Mouse (Mus musculus): ENCODE data around the gene Gli1.

Gli1 gene

DNA sequence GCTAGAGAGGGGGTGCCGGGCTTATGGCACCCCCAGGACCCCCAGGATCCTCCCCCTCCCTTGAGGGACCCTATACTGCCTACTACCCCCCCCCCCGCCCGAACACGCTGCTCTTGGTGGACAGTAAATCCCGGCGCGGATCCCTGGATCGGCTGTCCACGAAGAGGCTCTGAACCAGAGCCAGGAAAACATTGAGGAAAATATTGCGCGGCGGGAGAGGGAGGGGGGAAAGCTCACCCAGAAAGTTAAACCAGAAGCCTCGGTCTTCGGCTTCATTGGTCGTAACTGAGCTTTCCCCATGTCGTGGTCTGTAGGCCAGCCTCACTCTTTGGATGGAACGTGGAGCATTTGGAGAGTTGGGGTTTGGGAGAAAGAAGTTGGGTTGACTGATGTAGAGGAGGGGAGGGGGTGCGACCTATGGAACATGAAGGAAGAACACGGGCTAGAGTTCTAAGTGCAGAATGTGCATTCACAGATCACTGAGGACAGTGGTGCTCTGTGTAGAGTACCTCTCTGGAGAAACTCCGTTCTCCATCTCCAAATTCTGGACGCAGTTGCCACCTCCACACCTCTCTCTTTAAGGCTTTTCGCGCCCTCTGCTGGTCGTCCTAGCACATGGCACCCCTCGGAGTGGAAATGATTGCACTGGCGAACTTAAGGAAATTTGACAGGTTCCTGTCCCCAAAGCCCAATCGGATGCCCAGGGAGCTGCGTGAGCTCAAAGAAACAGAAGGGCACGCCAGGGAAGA is at the start of gene Gli1:
Gli1 (minus strand) TSS at position 84 of the 749 bp plus-strand sequence.
- in situ Hi-C loops (cut with MboI, MseI): no loop called here

DNA sequence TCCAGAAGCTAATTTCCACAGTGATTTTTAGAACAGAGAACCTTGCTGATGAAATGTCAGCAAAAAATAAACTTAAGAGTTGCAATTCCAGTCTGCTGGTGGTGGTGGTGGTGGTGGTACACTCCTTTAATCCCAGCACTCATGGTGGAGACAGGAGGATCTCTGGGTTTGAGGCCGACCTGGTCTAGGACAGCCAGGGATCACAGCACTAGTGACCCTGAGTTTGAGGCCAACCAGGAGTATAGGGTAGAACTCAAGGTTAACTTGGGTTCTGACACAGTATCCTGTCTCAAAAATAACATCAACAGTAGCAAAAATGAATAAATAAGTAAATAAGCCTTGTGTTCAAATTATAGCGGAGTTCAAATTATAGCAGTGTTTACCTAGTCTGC is 40.0 kb upstream of the Gli1 start:
- in situ Hi-C loops (cut with MboI, MseI): no loop called here

DNA sequence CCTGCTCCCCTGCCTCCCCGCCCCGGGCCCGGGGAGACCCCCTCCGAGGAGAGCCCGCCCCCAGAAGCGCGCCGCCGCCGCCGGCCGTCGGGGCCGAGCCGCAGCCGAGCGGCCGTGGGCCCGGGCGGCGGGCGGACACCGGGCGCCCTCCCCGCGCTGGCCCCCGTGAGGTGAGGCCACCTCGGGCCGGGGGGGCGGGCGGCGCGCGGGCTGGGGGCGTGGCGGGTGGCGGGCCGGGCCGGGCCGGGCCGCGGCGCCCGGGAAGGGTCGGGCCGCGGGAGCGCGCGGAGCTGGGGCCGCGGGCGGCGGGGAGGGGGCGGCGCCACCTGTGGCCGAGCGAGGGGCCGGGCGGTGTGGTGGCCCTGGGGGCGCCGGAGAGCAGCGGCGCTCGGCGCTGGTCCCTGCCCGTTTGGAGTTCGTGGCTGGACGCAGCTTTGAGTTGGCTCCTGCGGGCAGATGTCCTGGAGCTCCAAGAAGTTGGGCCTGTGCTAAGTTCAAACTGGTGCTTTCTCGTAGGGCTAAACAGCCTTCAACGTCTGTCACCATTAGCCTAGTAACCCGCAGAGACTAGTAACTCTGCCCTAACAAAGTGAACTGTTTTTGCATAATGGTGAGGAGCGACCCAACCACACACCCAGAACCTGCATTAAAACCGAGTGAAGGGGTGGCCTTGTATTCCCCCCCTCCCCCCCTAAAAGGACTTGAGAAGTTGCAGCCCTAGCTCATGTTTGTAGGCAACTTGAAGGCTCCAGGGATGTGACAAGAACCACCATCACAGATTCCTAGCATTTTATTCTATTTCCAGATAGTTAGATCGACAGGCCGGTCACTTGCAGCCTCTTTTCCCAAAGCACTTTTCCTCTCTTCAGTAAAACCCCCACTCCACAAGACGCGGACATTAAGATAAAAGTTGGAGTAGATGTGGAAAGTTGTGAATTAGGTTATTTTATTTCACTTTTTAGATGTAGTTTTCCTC is 39.3 kb upstream of the Gli1 start:
- in situ Hi-C loops (cut with MboI, MseI): no loop called here

DNA sequence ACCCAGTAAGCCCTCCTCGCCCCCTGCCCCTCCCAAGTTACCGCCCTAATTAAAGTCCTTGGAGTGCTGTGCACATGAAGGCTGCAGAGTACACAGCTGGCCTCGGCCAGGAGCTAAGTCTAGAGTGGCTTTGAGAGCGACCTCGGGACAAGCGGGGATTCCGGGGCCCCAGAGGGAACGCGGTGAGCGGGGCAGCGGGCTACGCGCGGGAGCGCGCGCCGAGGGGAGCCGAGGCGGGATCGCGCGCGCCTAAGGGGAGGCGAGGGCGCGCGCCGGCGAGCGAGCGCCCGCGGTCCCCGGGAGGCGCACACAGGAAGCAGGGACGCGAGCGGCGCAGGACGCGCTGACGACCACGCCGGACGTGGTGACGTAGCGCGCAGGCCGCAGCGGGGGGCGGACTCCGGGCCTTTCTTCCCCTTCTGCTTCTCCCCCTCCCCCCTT is 38.5 kb upstream of the Gli1 start, which contains the start of gene R3hdm2:
R3hdm2 (plus strand) TSS at position 77 of the 441 bp plus-strand sequence.
- in situ Hi-C loops (cut with MboI, MseI): no loop called here

DNA sequence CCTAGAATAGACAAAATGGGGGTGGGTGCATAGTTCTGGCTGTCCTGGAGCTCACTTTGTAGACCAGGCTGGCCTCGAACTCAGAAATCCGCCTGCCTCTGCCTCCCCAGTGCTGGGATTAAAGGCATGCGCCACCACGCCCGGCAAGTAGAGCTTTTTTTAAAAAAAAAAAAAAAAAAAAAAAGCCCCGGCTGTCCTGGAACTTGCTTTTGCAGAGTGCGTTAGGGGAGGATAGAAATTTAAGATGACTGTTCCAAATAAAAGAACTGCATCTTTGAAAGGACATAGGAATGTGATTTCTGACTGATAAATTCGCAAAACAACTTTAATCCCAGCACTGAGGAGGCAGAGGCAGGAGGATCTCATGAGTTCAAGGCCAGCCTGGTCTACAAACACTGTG is 37.9 kb upstream of the Gli1 start:
- in situ Hi-C loops (cut with MboI, MseI): no loop called here

DNA sequence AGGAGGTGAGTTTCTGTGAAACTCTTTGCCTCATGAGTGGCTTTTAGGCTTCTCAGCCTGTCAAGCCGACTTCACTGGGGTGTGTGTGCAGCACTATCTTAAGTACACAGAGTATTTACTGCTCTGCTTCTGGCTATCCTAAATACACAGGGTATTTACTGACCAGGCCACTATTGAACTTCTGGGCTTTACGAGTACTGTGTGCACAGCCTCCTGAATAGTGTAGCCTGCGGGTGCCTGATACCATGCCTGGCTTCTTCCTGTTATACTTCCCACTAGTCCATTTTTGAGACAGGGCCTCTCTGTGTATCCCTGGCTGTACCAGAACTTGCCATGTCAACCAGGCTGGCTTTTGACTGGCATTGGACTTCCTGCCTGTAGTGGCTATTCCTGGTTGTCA is 35.9 kb upstream of the Gli1 start:
- in situ Hi-C loops (cut with MboI, MseI): no loop called here

DNA sequence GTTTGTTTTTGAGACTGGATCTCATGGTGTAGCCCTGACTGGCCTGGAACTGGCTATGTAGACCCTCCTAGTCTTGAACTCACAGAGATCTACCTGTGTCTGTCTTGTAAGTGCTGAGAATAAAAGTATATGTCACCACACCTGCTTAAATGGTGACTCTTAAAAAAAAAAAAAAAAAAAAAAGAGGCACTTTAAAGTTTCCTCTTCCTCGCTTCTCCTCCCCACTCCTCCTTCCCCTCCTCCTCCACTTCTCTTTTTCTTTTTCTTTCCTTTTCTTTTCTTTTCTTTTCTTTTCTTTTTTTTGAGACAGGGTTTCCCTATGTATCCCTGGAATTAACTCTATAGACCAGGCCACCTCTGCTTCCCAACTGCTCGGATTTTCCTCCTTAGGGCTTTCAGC is 29.2 kb upstream of the Gli1 start:
- in situ Hi-C loops (cut with MboI, MseI): no loop called here

DNA sequence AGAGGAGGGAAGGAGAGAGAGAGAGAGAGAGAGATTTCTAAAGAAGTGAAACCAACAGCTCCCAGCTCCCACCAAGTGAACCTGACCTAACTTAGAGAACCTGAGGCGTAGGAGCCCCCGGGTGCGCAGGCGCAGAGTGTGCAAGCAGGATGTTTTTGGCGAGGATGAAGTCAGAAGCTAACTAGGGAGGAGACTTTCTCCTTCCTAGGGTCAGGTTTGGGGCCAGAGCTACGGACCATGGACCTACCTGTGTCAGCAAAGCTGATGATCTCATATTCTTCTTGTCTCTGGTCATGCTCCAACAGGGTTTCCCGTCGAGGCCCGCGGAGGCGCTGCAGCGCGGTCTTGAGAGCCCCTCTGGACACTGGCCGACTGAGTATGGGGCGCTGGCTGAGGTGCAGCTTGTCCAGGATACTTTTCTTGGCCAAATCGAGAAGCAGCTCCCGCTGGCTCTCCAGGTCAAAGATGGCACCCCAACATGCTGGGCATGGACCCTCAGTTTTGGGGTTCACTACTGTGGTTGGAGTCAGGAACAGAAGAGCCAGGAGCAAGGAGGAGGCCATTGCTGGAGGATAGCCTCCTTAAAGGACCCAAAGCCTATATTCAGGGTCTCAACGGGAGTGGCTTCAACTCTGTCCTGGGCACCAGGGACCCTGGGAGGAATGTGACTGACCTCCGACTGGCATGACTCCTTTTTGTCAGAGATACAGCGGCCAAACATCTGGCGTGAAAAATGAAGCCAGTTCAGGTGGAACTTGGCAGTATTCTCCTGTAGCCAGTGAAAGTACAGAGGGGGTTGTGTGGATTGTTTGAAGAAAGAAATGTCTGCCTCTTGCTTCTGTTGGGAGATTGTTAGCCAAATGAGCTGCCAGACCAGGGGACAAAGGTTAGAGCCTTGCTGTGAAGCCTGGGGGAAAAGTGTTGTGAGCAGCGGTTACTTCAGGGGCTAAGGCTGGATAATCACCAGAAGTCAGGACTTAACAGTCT is 28.4 kb upstream of the Gli1 start, which contains the start of gene Inhbc:
Inhbc (minus strand) TSS at position 598 of the 987 bp plus-strand sequence.
- in situ Hi-C loops (cut with MboI, MseI): no loop called here

DNA sequence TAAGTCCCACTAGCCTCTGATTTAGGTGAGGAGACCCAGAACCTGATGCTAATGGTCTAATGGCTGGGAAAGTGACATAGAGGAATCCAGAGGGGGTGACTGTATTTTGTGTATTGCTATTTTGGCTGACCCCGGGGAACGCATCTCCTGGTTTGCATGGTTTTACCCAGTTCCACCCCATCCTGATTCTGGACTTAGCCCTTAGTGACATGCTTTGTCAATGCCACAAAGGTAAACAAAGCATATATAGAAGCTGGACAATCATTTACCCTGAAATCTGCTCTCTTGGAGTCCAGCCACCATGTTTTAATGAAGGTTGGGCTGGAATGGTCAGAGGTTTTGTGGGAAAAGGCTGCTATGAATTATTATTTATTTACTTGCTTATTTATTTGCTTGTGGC is 26.5 kb upstream of the Gli1 start:
- in situ Hi-C loops (cut with MboI, MseI): no loop called here

DNA sequence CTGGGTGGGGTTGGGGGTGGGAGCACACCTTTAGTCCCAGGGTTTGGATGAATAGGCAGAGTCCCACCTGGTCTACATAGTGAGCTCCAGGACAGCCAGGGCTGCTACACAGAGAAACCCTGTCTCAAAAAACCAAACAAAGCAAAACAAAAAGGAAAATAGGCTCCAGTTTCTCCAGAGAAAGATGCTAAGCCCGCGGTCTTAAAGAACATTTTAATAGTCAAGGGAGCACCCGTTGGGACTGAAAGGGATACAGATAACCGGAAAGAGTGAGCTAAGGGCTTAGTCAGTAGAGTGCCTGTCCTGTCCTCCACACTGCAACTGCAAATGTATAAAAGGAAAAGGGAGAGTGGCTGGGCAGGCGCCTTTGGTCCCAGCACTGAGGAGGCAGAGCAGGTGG is 25.3 kb upstream of the Gli1 start:
- in situ Hi-C loops (cut with MboI, MseI): no loop called here

DNA sequence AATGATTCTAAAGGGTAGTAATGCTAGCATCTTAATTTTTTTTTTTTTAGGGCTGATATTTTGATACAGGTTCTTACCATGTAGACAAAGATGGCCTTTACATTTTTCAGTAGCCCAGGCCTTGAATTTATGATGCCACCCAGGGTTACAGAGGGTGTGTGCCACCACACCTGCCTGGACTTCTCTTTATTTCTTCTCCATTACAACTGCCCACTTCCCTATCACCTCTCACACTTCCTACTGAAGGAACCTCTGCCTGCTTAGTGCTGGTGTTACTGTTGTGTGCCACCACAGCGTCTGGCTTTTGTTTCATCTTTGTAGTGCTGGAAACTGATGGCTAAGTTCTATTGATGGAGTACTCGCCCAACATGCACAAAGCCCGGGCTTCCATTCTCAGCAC is 18.9 kb upstream of the Gli1 start:
- in situ Hi-C loops (cut with MboI, MseI): no loop called here

DNA sequence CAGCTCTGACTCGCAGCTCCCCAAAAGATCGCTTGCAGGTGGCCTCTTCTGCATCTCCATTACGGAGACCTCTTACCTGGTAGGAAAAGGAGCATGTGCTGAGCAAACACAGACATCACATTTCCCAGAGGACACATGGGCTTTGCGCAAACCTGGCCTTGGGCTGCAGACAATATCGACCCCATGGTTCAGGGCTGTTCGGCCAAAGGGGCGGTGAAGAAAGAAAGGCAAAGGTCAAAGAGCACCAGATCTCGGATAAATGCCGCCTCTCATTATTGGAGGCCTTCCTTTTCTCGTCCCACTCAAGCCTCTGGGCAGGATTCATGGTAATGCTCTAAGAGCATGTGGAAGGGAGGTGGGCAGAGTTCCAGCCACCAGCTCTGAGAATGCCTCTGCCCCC is 13.6 kb upstream of the Gli1 start:
- in situ Hi-C loops (cut with MboI, MseI): no loop called here

DNA sequence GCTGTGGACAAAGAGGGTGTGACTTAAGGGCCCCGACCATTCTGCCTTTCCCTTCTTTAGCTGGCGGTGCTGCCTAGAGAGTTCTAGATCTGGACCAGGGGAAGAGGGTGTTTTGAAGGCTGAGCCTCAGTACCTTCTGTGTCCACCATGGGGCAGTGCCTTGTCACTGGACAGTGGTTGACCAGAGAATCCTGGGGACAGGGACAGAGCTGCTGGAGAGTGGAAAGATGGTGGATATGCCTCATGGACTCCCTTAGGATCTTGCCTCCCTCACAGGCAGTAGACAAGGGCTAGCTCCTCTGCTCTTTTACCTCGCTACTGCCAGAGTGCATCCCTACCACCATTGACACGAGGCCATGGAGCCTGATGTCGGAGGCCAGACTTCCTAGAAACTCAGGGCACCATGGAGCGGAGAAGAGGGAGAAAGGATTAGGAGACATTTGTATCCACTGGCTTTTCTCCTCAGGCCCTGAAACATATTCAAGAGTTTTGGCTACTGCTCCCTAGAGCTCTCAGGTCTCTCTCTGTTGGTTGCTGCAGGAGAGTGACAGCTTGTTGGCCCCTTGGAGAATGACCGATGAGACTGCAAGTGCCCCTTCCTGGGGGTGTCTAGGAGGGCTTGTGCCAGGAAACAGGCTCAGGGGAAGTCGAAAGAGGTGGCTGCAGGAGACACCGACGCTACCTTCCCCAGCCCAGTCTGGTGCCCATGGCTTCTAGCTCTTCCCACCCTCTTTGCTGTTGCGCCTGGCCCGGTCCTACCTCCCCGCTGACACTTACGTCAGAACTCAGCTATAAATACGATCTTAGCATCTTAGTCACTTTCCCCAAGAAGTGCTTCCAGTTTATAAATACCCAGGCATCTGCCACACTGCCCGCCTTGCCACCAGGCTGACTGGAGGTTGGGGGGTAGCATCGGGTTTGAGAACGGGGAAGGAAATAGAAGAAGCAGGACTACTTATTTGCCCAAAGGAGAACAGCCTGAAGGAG is 12.4 kb upstream of the Gli1 start, which contains the start of gene Inhbe:
Inhbe (minus strand) TSS at position 503 of the 987 bp plus-strand sequence.
- in situ Hi-C loops (cut with MboI, MseI): no loop called here

DNA sequence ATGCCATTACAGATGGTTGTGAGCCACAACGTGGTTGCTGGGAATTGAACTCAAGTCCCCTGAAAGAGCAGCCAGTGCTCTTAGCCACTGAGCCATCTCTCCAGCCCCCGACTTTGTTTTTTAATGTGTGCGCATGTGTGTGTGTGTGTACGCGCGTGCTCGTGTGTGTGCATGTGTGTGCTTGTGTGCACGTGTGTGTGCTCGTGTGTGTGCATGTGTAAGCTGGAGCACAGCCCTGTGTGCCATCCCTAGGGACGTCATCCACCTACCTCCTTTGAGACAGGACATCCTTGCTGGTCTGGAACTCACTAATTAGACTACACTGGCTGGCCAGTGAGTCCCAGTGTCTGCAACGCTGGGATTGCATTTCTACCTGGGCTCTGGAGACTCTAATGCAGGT is 11.0 kb upstream of the Gli1 start:
- in situ Hi-C loops (cut with MboI, MseI): no loop called here

DNA sequence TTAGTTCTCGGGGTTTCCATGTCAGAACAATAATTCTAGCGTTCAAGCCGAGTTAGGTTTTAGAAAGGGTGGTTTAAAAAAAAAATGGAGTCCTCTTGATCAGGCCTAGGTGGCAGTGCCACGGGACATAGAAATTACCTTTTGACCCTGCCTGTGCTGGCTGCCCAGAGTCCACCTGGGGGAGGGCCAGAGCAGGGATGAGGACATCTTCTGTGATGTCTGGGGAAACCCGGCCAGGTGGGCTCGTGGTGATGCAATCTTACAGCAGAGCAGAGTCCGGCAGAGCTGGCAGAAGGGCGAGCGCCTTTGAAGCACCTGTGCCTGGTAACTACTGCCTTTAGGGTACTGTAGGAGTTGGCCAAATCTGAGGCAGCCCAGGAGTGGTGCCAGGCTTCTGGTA is 10.4 kb upstream of the Gli1 start:
- in situ Hi-C loops (cut with MboI, MseI): no loop called here

DNA sequence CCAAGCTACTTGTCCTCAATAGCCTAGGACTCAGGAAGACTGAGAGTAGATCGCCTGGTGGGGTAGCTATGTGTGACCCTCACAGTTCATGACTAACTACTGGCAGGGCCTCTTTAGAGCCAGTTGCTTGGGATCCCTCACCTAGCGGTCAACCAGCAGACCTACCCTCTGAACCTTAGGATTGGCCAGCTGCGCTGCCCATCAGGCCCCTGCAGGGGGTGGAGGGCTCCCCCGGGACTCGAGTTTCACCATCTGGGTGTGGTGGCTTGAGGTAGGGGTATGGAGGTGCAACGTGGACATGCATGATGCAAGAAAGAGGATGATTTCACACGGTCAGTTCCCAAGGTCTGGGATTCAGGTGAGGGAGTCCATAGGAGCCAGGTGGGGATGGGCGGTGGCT is 9.9 kb upstream of the Gli1 start:
- in situ Hi-C loops (cut with MboI, MseI): no loop called here

DNA sequence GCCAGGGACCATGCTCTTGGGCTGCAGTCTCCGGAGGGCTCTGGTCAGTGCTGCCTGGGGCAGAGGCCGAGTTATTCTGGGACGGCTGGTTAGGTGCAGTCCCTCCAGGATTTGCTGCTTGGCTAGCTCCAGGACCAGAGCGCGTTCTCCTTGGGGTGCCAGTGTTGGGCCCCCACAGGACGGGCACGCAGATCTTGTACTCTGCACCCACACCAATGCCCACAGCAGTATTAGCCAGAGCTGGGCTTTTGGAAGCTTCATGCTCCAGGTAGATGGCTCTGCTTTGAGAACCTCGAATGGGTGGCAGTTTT is 9.5 kb upstream of the Gli1 start:
- in situ Hi-C loops (cut with MboI, MseI): no loop called here

DNA sequence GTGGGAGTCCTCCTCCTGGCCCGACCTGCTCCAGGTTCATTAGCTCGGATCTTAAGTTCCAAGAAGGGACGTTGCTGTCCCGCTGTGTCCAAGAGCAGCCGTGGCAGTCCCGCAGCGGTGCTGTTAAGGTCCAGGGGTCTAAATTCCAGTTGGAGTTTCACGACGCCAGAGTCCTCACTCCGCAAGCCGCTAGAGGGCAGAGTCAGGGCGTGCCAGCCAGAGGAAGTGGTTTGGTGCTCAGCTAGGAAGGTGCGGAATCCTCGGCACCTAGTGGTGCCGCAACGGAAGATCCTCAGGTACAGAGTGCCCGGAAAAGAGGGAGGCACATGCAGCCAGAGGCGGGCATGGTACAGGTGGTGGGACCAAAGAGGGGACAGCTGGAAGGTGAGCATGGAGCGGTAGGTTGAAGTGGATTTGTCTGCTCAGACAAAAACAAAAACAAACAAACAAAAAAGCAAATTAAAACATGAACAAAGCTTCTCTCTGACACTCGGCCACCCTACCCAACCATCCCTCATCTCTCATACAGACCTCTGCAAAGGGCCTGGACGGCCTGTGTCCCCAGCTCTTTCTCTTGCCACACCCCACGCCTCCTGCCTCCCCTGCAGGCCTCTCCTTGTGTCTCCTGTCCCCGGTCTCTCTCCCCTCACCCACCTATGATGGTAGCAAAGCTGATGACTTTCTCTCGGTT is 9.0 kb upstream of the Gli1 start:
- in situ Hi-C loops (cut with MboI, MseI): no loop called here

DNA sequence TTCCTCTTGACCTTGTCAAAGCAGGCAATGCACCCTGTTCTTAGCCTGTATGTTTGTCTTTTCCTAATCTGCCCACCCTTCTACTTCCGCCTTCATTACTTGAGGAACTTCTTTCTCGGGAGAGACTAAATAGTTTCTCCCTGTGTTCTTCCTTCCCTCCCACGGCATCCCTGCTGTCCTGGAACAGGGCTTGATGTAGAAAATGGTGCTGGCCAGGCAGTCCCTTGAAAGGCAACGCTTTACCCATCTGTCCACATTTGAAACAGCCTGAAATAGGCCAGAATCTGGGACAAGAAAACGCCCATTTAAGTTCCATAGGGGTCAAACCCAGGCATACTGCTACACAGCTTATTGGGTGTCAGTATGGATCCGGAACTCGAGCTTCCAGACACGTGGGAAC is 8.0 kb upstream of the Gli1 start:
- in situ Hi-C loops (cut with MboI, MseI): no loop called here

DNA sequence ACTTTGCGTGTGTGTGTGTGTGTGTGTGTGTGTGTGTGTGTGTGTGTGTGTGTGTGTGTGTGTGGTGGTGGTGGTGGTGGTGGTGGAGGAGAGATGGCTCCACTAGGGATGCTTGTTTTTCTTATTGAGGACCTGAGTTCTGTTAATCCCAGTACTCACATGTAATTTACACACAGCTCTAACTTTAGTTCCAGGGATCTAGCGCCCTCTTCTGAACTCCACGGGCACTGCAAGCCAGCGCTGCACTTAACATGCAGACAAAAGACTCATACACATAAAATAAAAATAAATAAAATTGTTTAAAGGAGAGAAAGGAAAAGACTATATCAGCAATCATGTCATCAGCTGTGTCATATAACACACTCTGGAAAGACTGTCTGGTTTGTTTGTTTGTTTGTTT is 7.2 kb upstream of the Gli1 start:
- in situ Hi-C loops (cut with MboI, MseI): no loop called here
